In the genomic region with DNA sequence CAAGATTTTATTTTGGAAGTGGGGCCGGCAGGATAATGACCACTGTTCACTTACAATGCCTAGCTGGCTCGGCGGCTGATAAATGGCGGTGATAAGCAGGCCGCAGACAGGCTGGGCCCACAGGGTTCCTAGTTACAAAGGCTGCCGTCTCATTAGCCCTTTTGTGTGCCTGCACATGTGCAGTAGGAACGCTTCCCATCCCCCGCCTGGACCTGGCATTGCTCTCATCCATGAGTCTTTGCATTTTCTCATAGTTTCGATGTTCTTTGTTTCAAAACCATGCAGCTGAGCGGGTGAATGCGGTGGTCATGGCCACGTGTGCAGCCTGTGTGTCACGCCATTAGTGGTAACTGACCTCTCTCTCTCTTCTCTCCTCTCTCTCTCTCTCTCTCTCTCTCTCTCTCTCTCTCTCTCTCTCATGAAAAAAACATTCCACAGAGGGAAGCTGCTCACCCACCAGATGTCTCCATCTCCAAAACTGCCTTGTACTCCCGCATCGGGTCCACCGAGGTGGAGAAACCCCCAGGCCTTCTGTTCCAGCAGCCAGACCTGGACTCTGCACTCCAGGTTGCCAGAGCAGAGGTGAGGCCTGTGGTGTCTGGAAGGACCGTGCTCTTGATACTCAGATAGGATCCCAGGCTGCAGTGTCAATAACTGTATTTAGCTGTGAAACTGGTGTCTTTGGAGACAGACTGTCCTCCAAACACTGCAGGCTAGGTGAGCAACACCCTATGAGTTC, we compare ENCODE assay signal across 10 mouse cellular contexts. TPM values are rescaled to one million over a fixed set of nuclear protein-coding genes. Genes with fewer than 3 reads are reported as not detected.
DNase-seq lines count a peak whose midpoint lies in the region; ATAC-seq and TF ChIP-seq lines count a peak whose summit lies in the region.
"Had no signal": no experiment of that assay in that cellular context is flagged by ENCODE, and none has a peak within 500 bp of the region (broad histone marks: within the 10 kb centered on the region; RNA-seq: fewer than 3 reads in every experiment).

No protein-coding gene starts in this region.

- intact Hi-C loops in gastrocnemius, adult 2 months (cut with DNase I) = no loop called here

- peaks cover 67% of the 10 kb centered on the region for H3K36me3 ChIP-seq in midbrain, embryonic 14.5 days (ENCODE audit: control insufficient read depth, insufficient read depth, low read length)

- no peaks in the 10 kb centered on the region for H3K27me3 ChIP-seq in midbrain, embryonic 14.5 days (ENCODE audit: control insufficient read depth, insufficient read depth, low read length)
- H3K27me3 ChIP-seq: embryonic facial prominence, embryonic 15.5 days had no signal

- no peaks in the 10 kb centered on the region for H3K9me3 ChIP-seq in midbrain, embryonic 14.5 days (ENCODE audit: control insufficient read depth, low read length)
- H3K9me3 ChIP-seq: embryonic facial prominence, embryonic 15.5 days had no signal

- H3K4me1 ChIP-seq in midbrain, embryonic 14.5 days (ENCODE audit: control insufficient read depth, insufficient read depth, low read length) = peaks cover 16% of the 10 kb centered on the region
- H3K4me1 ChIP-seq: embryonic facial prominence, embryonic 15.5 days had no signal

- no peak for TF ChIP-seq CTCF in brain, embryonic 14.5 days (IDR thresholded peaks at IDR 0.05; ENCODE audit: borderline replicate concordance, extremely low read depth, insufficient read depth, insufficient read length)
- TF ChIP-seq CTCF in gastrocnemius, adult 2 months (IDR thresholded peaks at IDR 0.05) = no peak

- no peak overlapping the region for H3K4me3 ChIP-seq in midbrain, embryonic 14.5 days (replicated peaks; ENCODE audit: low read depth, low read length)
- no peak overlapping the region for H3K4me3 ChIP-seq in gastrocnemius, adult 2 months
- H3K4me3 ChIP-seq: embryonic facial prominence, embryonic 15.5 days; myocyte had no signal

- WGBS in midbrain, embryonic 14.5 days = 18% methylated on average over 17 of the region's 17 CpGs

- TF ChIP-seq POLR2A in brain, embryonic 14.5 days (IDR thresholded peaks at IDR 0.05; ENCODE audit: borderline replicate concordance, extremely low read depth, insufficient read depth, insufficient read length, poor library complexity, severe bottlenecking) = no peak

- H3K4me2 ChIP-seq in midbrain, embryonic 14.5 days (ENCODE audit: low read length) = no peak overlapping the region
- H3K4me2 ChIP-seq: embryonic facial prominence, embryonic 15.5 days had no signal

- ATAC-seq in midbrain, embryonic 14.5 days (ENCODE audit: low FRiP score, low TSS enrichment) = peak; percentile 67; the same call in 1 of the 2 replicates

- DNase-seq in MN1 (ENCODE audit: low spot score) = peak; percentile 76
- peak; percentile 96 for DNase-seq in brain, embryonic 14.5 days (ENCODE audit: low read depth)
- DNase-seq in forelimb bud, embryonic 11.5 days (ENCODE audit: low read depth, low spot score) = peak; percentile 38
- DNase-seq in midbrain, embryonic 14.5 days = peak; percentile 79
- DNase-seq in gastrocnemius, adult 2 months = no peak
- DNase-seq in adrenal gland, postnatal 36 days = no peak
- no peak for DNase-seq in gastrocnemius, postnatal 25 days
- no peak for DNase-seq in ovary, postnatal 10 days (ENCODE audit: low spot score)

- no peak overlapping the region for H3K9ac ChIP-seq in midbrain, embryonic 14.5 days (replicated peaks; ENCODE audit: low read length)
- H3K9ac ChIP-seq: embryonic facial prominence, embryonic 15.5 days had no signal

- peak overlapping the region; percentile 70 for H3K27ac ChIP-seq in midbrain, embryonic 14.5 days (replicated peaks; ENCODE audit: low read depth, low read length)
- H3K27ac ChIP-seq in gastrocnemius, adult 2 months = no peak overlapping the region
- H3K27ac ChIP-seq: embryonic facial prominence, embryonic 15.5 days had no signal

RNA-seq across cellular contexts. Expression of a gene that starts 22.9 kb away (rescaled TPM):
- not detected in 2 replicates for polyA plus RNA-seq in brain, embryonic 14.5 days (2012; rRNA removed)
- polyA plus RNA-seq in midbrain, embryonic 14.5 days (2014; fragmentation: Nextera tagmentation; extraction: Ambion mirVana) = not detected in 2 replicates
- not detected for total RNA-seq in gastrocnemius, adult 2 months (2021)
- not detected for total RNA-seq in adrenal gland, postnatal 36 days (2021)
- total RNA-seq in gastrocnemius, postnatal 25 days (2021) = under 1 TPM in 1 of 2 experiments, not detected in 1; 0.24 TPM
- polyA plus RNA-seq: embryonic facial prominence, embryonic 15.5 days; myocyte had no signal

Comparison
In these comparisons a context has a peak if more than half of its experiments do, and no peak if none do; other contexts are left out.
1. DNase-seq: peak in MN1 (single experiment), brain, embryonic 14.5 days (single experiment), forelimb bud, embryonic 11.5 days (single experiment) and midbrain, embryonic 14.5 days (single experiment); none in gastrocnemius, adult 2 months (single experiment), adrenal gland, postnatal 36 days (0 of 2), gastrocnemius, postnatal 25 days (single experiment) and ovary, postnatal 10 days (single experiment).